ENCODE assay signal across 8 mouse cellular contexts in genomic region chr3:84814762-84815381, GRCm38 (mm10). TPM values are rescaled to one million over a fixed set of nuclear protein-coding genes. Genes with fewer than 3 reads are reported as not detected.
DNase-seq lines count a peak whose midpoint lies in the region; ATAC-seq lines count a peak whose summit lies in the region.

Gene Fbxw7, plus strand, starts transcription at chr3:84815268.

- no peaks in the 10 kb centered on the region for H3K36me3 ChIP-seq in hindbrain, embryonic 13.5 days
- H3K36me3 ChIP-seq in midbrain, embryonic 16.5 days (ENCODE audit: control insufficient read depth, insufficient read depth, low read length), result no peaks in the 10 kb centered on the region

- intact Hi-C loops in left cerebral cortex, postnatal 36 days (cut with DNase I), result loop anchor here (10.0 kb wide), 1 partner anchor 120 kb away; no protein-coding TSS in a partner anchor

- peak; percentile 47; the same call in 1 of the 2 replicates for ATAC-seq in hindbrain, embryonic 13.5 days (ENCODE audit: low FRiP score)
- ATAC-seq in midbrain, embryonic 16.5 days, result peak; percentile 74

- H3K9me3 ChIP-seq in hindbrain, embryonic 13.5 days, result no peaks in the 10 kb centered on the region
- H3K9me3 ChIP-seq in midbrain, embryonic 16.5 days (replicated peaks; ENCODE audit: control insufficient read depth, low read length, poor library complexity, severe bottlenecking), result no peaks in the 10 kb centered on the region

- peak within 1 kb of the TSS; percentile 99 for H3K4me2 ChIP-seq in hindbrain, embryonic 13.5 days
- peak within 1 kb of the TSS; percentile 100 for H3K4me2 ChIP-seq in midbrain, embryonic 16.5 days (ENCODE audit: low read length)

- WGBS in hindbrain, embryonic 13.5 days, result under 1% methylated on average over 43 of the region's 76 CpGs
- WGBS in midbrain, embryonic 16.5 days, result 0% methylated on average over 17 of the region's 76 CpGs

- H3K4me3 ChIP-seq in hindbrain, embryonic 13.5 days, result peak within 1 kb of the TSS; percentile 87
- H3K4me3 ChIP-seq in midbrain, embryonic 16.5 days (ENCODE audit: low read depth, low read length), result peak within 1 kb of the TSS; percentile 81

- H3K4me1 ChIP-seq in hindbrain, embryonic 13.5 days (replicated peaks), result peaks cover 38% of the 10 kb centered on the region
- peaks cover 30% of the 10 kb centered on the region for H3K4me1 ChIP-seq in midbrain, embryonic 16.5 days (ENCODE audit: control insufficient read depth, insufficient read depth, low read length)

- peak within 1 kb of the TSS; percentile 92 for H3K9ac ChIP-seq in hindbrain, embryonic 13.5 days
- H3K9ac ChIP-seq in midbrain, embryonic 16.5 days (ENCODE audit: low read depth, low read length), result peak within 1 kb of the TSS; percentile 86

- DNase-seq in right cerebral cortex, postnatal 10 days (ENCODE audit: low spot score in 2 of 2), result peak; percentile 29 to 45
- no peak for DNase-seq in right cerebral cortex, postnatal 25 days
- no peak for DNase-seq in adrenal gland, postnatal 25 days
- DNase-seq in gastrocnemius, adult 18-20 months (ENCODE audit: low spot score), result no peak
- no peak for DNase-seq in left cerebral cortex, postnatal 36 days (ENCODE audit: low spot score in 2 of 2)
- DNase-seq in c-Kit-positive CD71-positive TER-119-positive erythroid progenitor cells, embryonic 14.5 days (ENCODE audit: low spot score), result no peak

- H3K27ac ChIP-seq in hindbrain, embryonic 13.5 days, result peak within 1 kb of the TSS; percentile 94
- peak within 1 kb of the TSS; percentile 90 for H3K27ac ChIP-seq in midbrain, embryonic 16.5 days (ENCODE audit: low read length)

- no peaks in the 10 kb centered on the region for H3K27me3 ChIP-seq in hindbrain, embryonic 13.5 days
- no peaks in the 10 kb centered on the region for H3K27me3 ChIP-seq in midbrain, embryonic 16.5 days (ENCODE audit: control insufficient read depth, insufficient read depth, low read depth, low read length)

RNA-seq across cellular contexts. Expression of gene Fbxw7, which starts in this region (rescaled TPM):
- total RNA-seq in adrenal gland, postnatal 25 days (2021), result 19.3 and 22.1 TPM in 2 replicates
- 10 to 100 TPM; 21.9 to 23.9 TPM for total RNA-seq in gastrocnemius, adult 18-20 months (2021)
- 24.4 and 26.1 TPM in 2 replicates for polyA plus RNA-seq in hindbrain, embryonic 13.5 days (2015; fragmentation: Nextera tagmentation; extraction: Ambion mirVana)
- total RNA-seq in left cerebral cortex, postnatal 36 days (2021), result 100 to 1,000 TPM; 247 to 264 TPM
- polyA plus RNA-seq in midbrain, embryonic 16.5 days (2015; fragmentation: Nextera tagmentation; extraction: Ambion mirVana), result 28.5 and 29.0 TPM in 2 replicates

Comparison
In these comparisons a context has a peak if more than half of its experiments do, and no peak if none do; other contexts are left out.
1. RNA of gene Fbxw7 (total RNA-seq): 247 to 264 TPM in left cerebral cortex, postnatal 36 days; 21.9 to 23.9 TPM in gastrocnemius, adult 18-20 months and 19.3 to 22.1 TPM in adrenal gland, postnatal 25 days; every median in the first group is over 4 times any median in the second.
2. DNase-seq: peak in right cerebral cortex, postnatal 10 days (2 of 2); none in right cerebral cortex, postnatal 25 days (single experiment), adrenal gland, postnatal 25 days (single experiment), gastrocnemius, adult 18-20 months (single experiment), left cerebral cortex, postnatal 36 days (0 of 2) and c-Kit-positive CD71-positive TER-119-positive erythroid progenitor cells, embryonic 14.5 days (single experiment).